Comparison of ENCODE assay signal across 8 mouse cellular contexts in the genomic region with DNA sequence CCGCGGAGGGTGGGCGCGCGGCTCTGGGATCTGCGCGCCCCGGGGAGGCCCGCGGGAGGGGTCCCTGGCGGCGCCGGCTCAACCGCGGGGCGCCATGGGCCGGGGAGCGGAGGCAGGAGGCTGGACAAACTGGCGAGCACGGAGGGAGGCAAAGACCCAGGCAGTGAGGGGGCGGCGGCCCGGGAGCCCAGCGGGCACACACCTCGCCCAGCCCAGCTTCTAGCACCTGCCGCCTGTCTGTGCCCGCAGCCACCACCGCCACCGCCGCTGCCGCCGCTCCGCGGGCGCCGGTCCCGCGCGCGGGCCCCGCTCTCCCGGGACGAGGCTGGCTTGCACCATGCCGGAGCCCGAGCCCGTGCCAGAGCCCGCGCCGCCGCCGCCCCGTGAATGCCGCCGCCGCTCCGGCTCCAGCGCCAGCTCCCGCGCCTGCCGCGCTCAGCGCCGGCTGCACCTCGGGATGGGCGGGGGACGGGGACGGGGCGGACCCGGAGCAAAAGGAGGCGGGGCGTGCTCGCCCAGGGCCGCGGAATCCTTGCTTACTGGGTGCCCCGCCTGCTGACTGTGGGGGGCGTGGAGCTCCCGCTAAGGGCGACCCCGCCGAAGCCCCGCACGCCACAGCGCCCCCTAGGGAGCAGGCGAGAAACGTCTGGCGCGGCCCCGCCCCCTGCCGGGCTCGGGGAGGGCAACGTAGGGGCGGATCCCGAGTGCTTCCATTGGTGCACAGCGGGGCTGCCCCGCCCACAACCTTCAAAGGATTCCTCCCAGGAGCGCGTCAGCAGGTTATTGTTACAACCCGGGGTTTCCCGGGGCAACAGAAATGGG. TPM values are rescaled to one million over a fixed set of nuclear protein-coding genes. Genes with fewer than 3 reads are reported as not detected.
DNase-seq lines count a peak whose midpoint lies in the region; ATAC-seq and TF ChIP-seq lines count a peak whose summit lies in the region.

A gene (minus strand): TSS at position 60 of the 822 bp plus-strand sequence.

- DNase-seq in ZHBTc4 (ENCODE audit: low read depth, low spot score), result peak; percentile 99
- DNase-seq in gastrocnemius, adult 2 months, result peak; percentile 98
- peak; percentile 95 for DNase-seq in hindbrain, postnatal 0 days (ENCODE audit: low spot score)
- peak; percentile 97 for DNase-seq in left cerebral cortex, adult 2 months (ENCODE audit: extremely low spot score in 1 of 2, low spot score in 2 of 2)
- DNase-seq in right cerebral cortex, postnatal 10 days (ENCODE audit: low spot score in 2 of 2), result peak; percentile 96
- peak; percentile 95 for DNase-seq in urinary bladder, postnatal 25 days (ENCODE audit: low spot score)

- TF ChIP-seq CTCF in gastrocnemius, adult 2 months (IDR thresholded peaks at IDR 0.05), result peak; percentile 98
- peak; percentile 67 for TF ChIP-seq CTCF in hindbrain, postnatal 0 days (IDR thresholded peaks at IDR 0.05; ENCODE audit: low read depth)
- peak; percentile 95 for TF ChIP-seq CTCF in left cerebral cortex, adult 2 months (IDR thresholded peaks at IDR 0.05)

- peak within 1 kb of the TSS; percentile 92 for H3K4me3 ChIP-seq in gastrocnemius, adult 2 months
- peak within 1 kb of the TSS; percentile 75 for H3K4me3 ChIP-seq in hindbrain, postnatal 0 days (ENCODE audit: low read length)
- peak within 1 kb of the TSS; percentile 75 for H3K4me3 ChIP-seq in left cerebral cortex, adult 2 months
- peak within 1 kb of the TSS; percentile 91 for H3K4me3 ChIP-seq in megakaryocyte, embryonic 14.5 days (replicated peaks)

- no peaks in the 10 kb centered on the region for H3K9me3 ChIP-seq in hindbrain, postnatal 0 days (ENCODE audit: low read length)
- no peaks in the 10 kb centered on the region for H3K9me3 ChIP-seq in megakaryocyte, embryonic 14.5 days

- peak within 1 kb of the TSS; percentile 94 for H3K4me2 ChIP-seq in hindbrain, postnatal 0 days (ENCODE audit: low read depth, low read length)

- H3K27me3 ChIP-seq in hindbrain, postnatal 0 days (ENCODE audit: insufficient read depth, low read length), result no peaks in the 10 kb centered on the region
- peaks cover 95% of the 10 kb centered on the region for H3K27me3 ChIP-seq in megakaryocyte, embryonic 14.5 days (replicated peaks)

- intact Hi-C loops in gastrocnemius, adult 2 months (cut with DNase I), result loop anchor here (5.0 kb wide), 1 partner anchor 60 kb away; no protein-coding TSS in a partner anchor
- intact Hi-C loops in left cerebral cortex, adult 2 months (cut with DNase I), result loop anchor here (2.0 kb wide), 1 partner anchor 63 kb away; no protein-coding TSS in a partner anchor

- H3K36me3 ChIP-seq in hindbrain, postnatal 0 days (ENCODE audit: insufficient read depth, low read length), result no peaks in the 10 kb centered on the region
- H3K36me3 ChIP-seq in megakaryocyte, embryonic 14.5 days (replicated peaks; ENCODE audit: low read length), result no peaks in the 10 kb centered on the region

- H3K9ac ChIP-seq in hindbrain, postnatal 0 days (replicated peaks; ENCODE audit: low read length), result peak within 1 kb of the TSS; percentile 83

- peak within 1 kb of the TSS; percentile 91 for H3K27ac ChIP-seq in gastrocnemius, adult 2 months
- H3K27ac ChIP-seq in hindbrain, postnatal 0 days, result peak within 1 kb of the TSS; percentile 71
- peak within 1 kb of the TSS; percentile 53 for H3K27ac ChIP-seq in left cerebral cortex, adult 2 months

- peaks cover 16% of the 10 kb centered on the region; the same call in 1 of the 2 replicates for H3K4me1 ChIP-seq in hindbrain, postnatal 0 days (ENCODE audit: insufficient read depth, low read length)
- peaks cover 31% of the 10 kb centered on the region for H3K4me1 ChIP-seq in megakaryocyte, embryonic 14.5 days

- peak; percentile 74 for ATAC-seq in common myeloid progenitor, adult 5-6 weeks (replicated peaks; ENCODE audit: low read depth, poor library complexity, severe bottlenecking)
- peak; percentile 90 for ATAC-seq in hindbrain, postnatal 0 days

- whole genome bisulfite sequencing in hindbrain, postnatal 0 days, result 3% methylated on average over 66 of the region's 99 CpGs

RNA-seq across cellular contexts. Expression of the gene that starts here (rescaled TPM):
- total RNA-seq in common myeloid progenitor, adult 5-6 weeks (2017), result not detected in 2 replicates
- total RNA-seq in gastrocnemius, adult 2 months (2021), result 10 to 100 TPM in 1 of 2 experiments, 1 to 10 TPM in 1; 4.3 to 10.0 TPM
- total RNA-seq in hindbrain, postnatal 0 days (2014; rRNA removed), result 23.8 and 25.1 TPM in 2 replicates
- polyA plus RNA-seq in hindbrain, postnatal 0 days (2015; fragmentation: Nextera tagmentation; extraction: Ambion mirVana), result 1.2 and 1.3 TPM in 2 replicates
- total RNA-seq in left cerebral cortex, adult 2 months (2021), result 10 to 100 TPM; 11.3 to 17.1 TPM
- polyA plus RNA-seq in megakaryocyte, embryonic 14.5 days (2012; ENCODE audit: insufficient read depth, low replicate concordance), result not detected in 2 replicates

Comparison
In these comparisons a context has a peak if more than half of its experiments do, and no peak if none do; other contexts are left out.
1. Peak in every context shown above with its lines: DNase-seq, ATAC-seq, H3K4me3 ChIP-seq and H3K27ac ChIP-seq.
2. Peak in ATAC-seq in common myeloid progenitor, adult 5-6 weeks; RNA of the gene not detected or under 1 TPM.